Mouse (Mus musculus): ENCODE results near the gene Pex7.

DNA sequence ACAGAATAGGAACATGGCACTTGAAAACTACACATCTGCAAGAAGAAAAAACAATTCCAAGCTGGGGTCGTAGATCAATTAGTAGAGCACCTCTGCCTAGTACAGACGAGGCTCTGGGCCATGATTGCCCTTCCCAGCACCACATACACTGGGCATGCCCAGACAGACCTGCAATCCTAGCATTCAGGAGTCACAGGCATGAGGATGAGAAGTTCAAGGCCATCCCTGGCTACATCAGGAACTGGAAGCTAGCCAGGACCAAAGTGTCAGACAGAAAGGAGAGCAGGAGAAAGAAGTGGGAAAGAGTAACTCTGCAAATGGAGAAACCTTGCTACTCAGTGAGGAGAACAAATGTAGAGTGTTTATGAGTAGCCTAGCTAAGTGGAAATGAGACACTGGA lies 7.3 kb downstream of the Pex7 start:
- TF ChIP-seq TAL1 (conservative IDR thresholded peaks at IDR 0.05; ENCODE audit: low read depth, low read length) (no peak), GATA2 (IDR thresholded peaks at IDR 0.05; ENCODE audit: borderline replicate concordance, low read depth, low read length) (no peak), CTCF (IDR thresholded peaks at IDR 0.05; ENCODE audit: low read depth, low read length) (no peak)
